Mouse (Mus musculus) MEL (cell line): Measurements from ENCODE around the gene Serpinf1. TPM values are rescaled to one million over a fixed set of nuclear protein-coding genes. Genes with fewer than 3 reads are reported as not detected.

Source experiments
- DNase-seq: peaks from one replicate; pipeline ENCODE4 v3.0.0; 2011; ENCODE audit warnings: low read depth, low spot score
- H3K27ac ChIP-seq: 2 replicates; pipeline ENCODE4 v1.5.1; 2012; ENCODE audit warnings: low read depth, mild to moderate bottlenecking, control low read depth, low read length, moderate library complexity; ENCODE audit not compliant: control insufficient read depth
- H3K27me3 ChIP-seq, 2 experiments: fragments of 150-350 bp in 1 of 2; sonication (generic) in 1 of 2; 2 replicates each; pipeline ENCODE4 v1.6.1; 2012; ENCODE audit warnings: low read length in 2 of 2, mild to moderate bottlenecking in 2 of 2, improper control_type of control experiment in 1 of 2, moderate library complexity in 1 of 2; ENCODE audit not compliant: insufficient read depth in 2 of 2, control insufficient read depth in 1 of 2
- H3K36me3 ChIP-seq, 2 experiments: 2 replicates each; pipeline ENCODE4 v1.6.1; 2012 to 2014; ENCODE audit warnings: low read length in 2 of 2, improper control_type of control experiment in 1 of 2, inconsistent platforms in 1 of 2, mild to moderate bottlenecking in 1 of 2; ENCODE audit not compliant: insufficient read depth in 2 of 2, control insufficient read depth in 1 of 2
- H3K4me1 ChIP-seq, 2 experiments: fragments of 150-350 bp in 1 of 2; sonication (generic) in 1 of 2; 2 replicates each; pipeline ENCODE4 v1.6.1; 2012; ENCODE audit warnings: low read length in 2 of 2, improper control_type of control experiment in 1 of 2, mild to moderate bottlenecking in 1 of 2; ENCODE audit not compliant: insufficient read depth in 2 of 2, control insufficient read depth in 1 of 2
- H3K4me3 ChIP-seq, 2 experiments: fragments of 150-350 bp in 1 of 2; sonication (generic) in 1 of 2; 2 replicates each; pipeline ENCODE4 v1.5.1; 2012; ENCODE audit warnings: low read depth in 2 of 2, low read length in 2 of 2, mild to moderate bottlenecking in 2 of 2, moderate library complexity in 2 of 2, control low read depth in 1 of 2, improper control_type of control experiment in 1 of 2; ENCODE audit not compliant: control insufficient read depth in 1 of 2, insufficient read depth in 1 of 2
- H3K79me2 ChIP-seq: 2 replicates; pipeline ENCODE4 v1.6.1; 2012; ENCODE audit warnings: mild to moderate bottlenecking, low read length, moderate library complexity; ENCODE audit not compliant: control insufficient read depth, poor library complexity, insufficient read depth
- H3K9ac ChIP-seq: 2 replicates; pipeline ENCODE4 v1.6.1; 2012; ENCODE audit warnings: low read depth, mild to moderate bottlenecking, control low read depth, low read length, moderate library complexity; ENCODE audit not compliant: control insufficient read depth, poor library complexity, severe bottlenecking
- H3K9me3 ChIP-seq: fragments of 150-350 bp; sonication (generic); replicated peaks from 2 replicates; pipeline ENCODE4 v1.6.1; 2012; ENCODE audit warnings: mild to moderate bottlenecking, low read length, improper control_type of control experiment, moderate library complexity; ENCODE audit not compliant: insufficient read depth
- E2F4 ChIP-seq: IDR thresholded peaks from 2 replicates; pipeline ENCODE4 v1.6.1; 2011; ENCODE audit warnings: low read depth, low read length, improper control_type of control experiment, borderline replicate concordance
- ELF1 ChIP-seq: IDR thresholded peaks from 2 replicates; pipeline ENCODE4 v1.6.1; 2014; ENCODE audit warnings: low read depth, mild to moderate bottlenecking, inconsistent platforms, low read length, improper control_type of control experiment, moderate library complexity
- GATA1 ChIP-seq: IDR thresholded peaks from 2 replicates; pipeline ENCODE4 v1.6.1; 2011; ENCODE audit warnings: low read depth, low read length, improper control_type of control experiment
- JUND ChIP-seq: IDR thresholded peaks from 2 replicates; pipeline ENCODE4 v1.6.1; 2011; ENCODE audit warnings: low read depth, mild to moderate bottlenecking, improper control_type of control experiment, low read length
- KAT2A ChIP-seq: conservative IDR thresholded peaks from 2 replicates; pipeline ENCODE4 v1.6.1; 2012; ENCODE audit warnings: low read depth, low read length, improper control_type of control experiment, inconsistent platforms
- MAFK ChIP-seq: IDR thresholded peaks from 2 replicates; pipeline ENCODE4 v1.6.1; 2011; ENCODE audit warnings: low read depth, mild to moderate bottlenecking, low read length, improper control_type of control experiment, borderline replicate concordance
- MAX ChIP-seq: IDR thresholded peaks from 2 replicates; pipeline ENCODE4 v1.6.1; 2011; ENCODE audit warnings: low read length, improper control_type of control experiment
- MYB ChIP-seq: IDR thresholded peaks from 2 replicates; pipeline ENCODE4 v1.6.1; 2011; ENCODE audit warnings: mild to moderate bottlenecking, low read depth, low read length, improper control_type of control experiment
- NRF1 ChIP-seq: IDR thresholded peaks from 2 replicates; pipeline ENCODE4 v1.6.1; 2014; ENCODE audit warnings: low read depth, mild to moderate bottlenecking, inconsistent platforms, low read length, improper control_type of control experiment, moderate library complexity; ENCODE audit not compliant: poor library complexity, insufficient read depth, severe bottlenecking
- POLR2A ChIP-seq, 2 experiments: IDR thresholded peaks; 2 replicates each; pipeline ENCODE4 v1.6.1; 2011 to 2012; ENCODE audit warnings: low read length in 2 of 2, mild to moderate bottlenecking in 2 of 2, control low read depth in 1 of 2, improper control_type of control experiment in 1 of 2, low read depth in 1 of 2, moderate library complexity in 1 of 2; ENCODE audit not compliant: control insufficient read depth in 1 of 2, insufficient read depth in 1 of 2, poor library complexity in 1 of 2
- POLR2AphosphoS2 ChIP-seq: IDR thresholded peaks from 2 replicates; pipeline ENCODE4 v1.6.1; 2011; ENCODE audit warnings: low read length, improper control_type of control experiment
- POLR2AphosphoS5 ChIP-seq: IDR thresholded peaks from 2 replicates; pipeline ENCODE4 v1.6.1; 2012; ENCODE audit warnings: low read depth, borderline replicate concordance, mild to moderate bottlenecking, inconsistent platforms, low read length, moderate library complexity, mixed read lengths
- RAD21 ChIP-seq: IDR thresholded peaks from 2 replicates; pipeline ENCODE4 v1.6.1; 2011; ENCODE audit warnings: mild to moderate bottlenecking, low read depth, low read length, improper control_type of control experiment
- RCOR1 ChIP-seq: IDR thresholded peaks from 2 replicates; pipeline ENCODE4 v1.6.1; 2012; ENCODE audit warnings: low read depth, mild to moderate bottlenecking, inconsistent platforms, low read length, improper control_type of control experiment
- SIN3A ChIP-seq: IDR thresholded peaks from 2 replicates; pipeline ENCODE4 v1.6.1; 2012; ENCODE audit warnings: low read length, improper control_type of control experiment, inconsistent platforms
- SMC3 ChIP-seq: IDR thresholded peaks from 2 replicates; pipeline ENCODE4 v1.6.1; 2011; ENCODE audit warnings: low read depth, low read length, improper control_type of control experiment
- TAL1 ChIP-seq: IDR thresholded peaks from 2 replicates; pipeline ENCODE4 v1.6.1; 2012; ENCODE audit warnings: mild to moderate bottlenecking, inconsistent platforms, low read length, moderate library complexity, mixed read lengths
- TBP ChIP-seq: IDR thresholded peaks from 2 replicates; pipeline ENCODE4 v1.8.0; 2011; ENCODE audit warnings: low read depth, low read length, improper control_type of control experiment
- TCF12 ChIP-seq: IDR thresholded peaks from 2 replicates; pipeline ENCODE4 v1.6.1; 2014; ENCODE audit warnings: low read depth, mild to moderate bottlenecking, inconsistent platforms, low read length, improper control_type of control experiment, moderate library complexity
- USF1 ChIP-seq: IDR thresholded peaks from 2 replicates; pipeline ENCODE4 v1.6.1; 2014; ENCODE audit warnings: low read depth, mild to moderate bottlenecking, inconsistent platforms, low read length, improper control_type of control experiment, moderate library complexity
- USF2 ChIP-seq, 2 experiments: IDR thresholded peaks; 2 replicates each; pipeline ENCODE4 v1.6.1; 2011 to 2012; ENCODE audit warnings: improper control_type of control experiment in 2 of 2, low read length in 2 of 2, borderline replicate concordance in 1 of 2, inconsistent platforms in 1 of 2, low read depth in 1 of 2, mild to moderate bottlenecking in 1 of 2; ENCODE audit not compliant: insufficient read depth in 1 of 2
- ZC3H11A ChIP-seq: IDR thresholded peaks from 2 replicates; pipeline ENCODE4 v1.6.1; 2012; ENCODE audit warnings: low read depth, mild to moderate bottlenecking, inconsistent platforms, low read length, improper control_type of control experiment
- ZKSCAN1 ChIP-seq: IDR thresholded peaks from 2 replicates; pipeline ENCODE4 v1.6.1; 2012; ENCODE audit warnings: low read depth, mild to moderate bottlenecking, inconsistent platforms, low read length, improper control_type of control experiment, moderate library complexity
- polyA plus RNA-seq, 2 experiments: library from polyadenylated mRNA; stranded (reverse) in 1 of 2; unstranded in 1 of 2; fragments of >175 nt in 1 of 2; fragments of >200 nt in 1 of 2; gene quantifications; 2 replicates each; pipeline versions ENCODE4 v1.2.1 to v1.2.4; 2012; ENCODE audit warnings: low replicate concordance in 2 of 2, low read depth in 1 of 2; ENCODE audit not compliant: insufficient read length in 2 of 2, insufficient read depth in 1 of 2, missing spikeins in 1 of 2
- total RNA-seq: library from RNA; depleted of rRNA; stranded (reverse); fragments of 300-350 nt; gene quantifications from 2 replicates; pipeline ENCODE4 v1.2.3, GENCODE M21; 2012

The Serpinf1 gene
- total and polyA plus RNA-seq, 3 experiments, result 0.36 TPM; not detected in 2

DNA sequence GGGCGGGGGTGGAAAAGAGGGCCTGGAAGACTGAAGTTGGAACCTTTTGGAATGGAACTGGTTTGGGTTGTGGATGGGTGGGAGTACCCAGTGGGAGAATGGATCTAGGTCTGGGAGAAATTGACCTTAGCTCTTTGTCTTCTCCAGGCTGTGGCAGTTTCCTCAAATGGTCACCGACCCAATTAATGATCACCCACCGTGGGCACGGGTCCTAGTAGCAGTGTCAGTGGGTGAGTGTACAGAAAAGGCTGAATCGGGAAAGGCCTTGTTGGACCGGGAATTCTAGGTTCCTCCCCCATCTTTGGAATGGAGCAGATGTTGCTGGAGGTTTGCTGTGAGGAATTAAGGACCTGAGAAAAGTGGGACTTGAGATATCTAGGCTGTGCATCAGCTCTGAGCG lies 45.9 kb upstream of the Serpinf1 start:
- TF ChIP-seq MAX (no peak), TAL1 (no peak), SMC3 (no peak), E2F4 (no peak), RCOR1 (no peak), TCF12 (no peak), ELF1 (no peak), SIN3A (no peak), MAFK (no peak), ZKSCAN1 (no peak), USF2 (IDR thresholded peaks at IDR 0.05; ENCODE audit: borderline replicate concordance in 1 of 2, insufficient read depth in 1 of 2, low read depth in 1 of 2, low read length in 2 of 2) (no peak)
- TF ChIP-seq, all 39 proteins: peak for 0
- peaks cover 0 to 18% of the 10 kb centered on the region in 2 experiments; a peak in 2 of 4 replicates for H3K36me3 ChIP-seq
- no peaks in the 10 kb centered on the region for H3K27me3 ChIP-seq
- H3K4me1 ChIP-seq, result peaks cover 3 to 24% of the 10 kb centered on the region in 2 experiments
- no peaks in the 10 kb centered on the region for H3K79me2 ChIP-seq
- H3K9ac ChIP-seq, result no peak overlapping the region
- no peak for DNase-seq
- H3K27ac ChIP-seq, result no peak overlapping the region
- no peaks in the 10 kb centered on the region for H3K9me3 ChIP-seq
- no peak overlapping the region for H3K4me3 ChIP-seq

DNA sequence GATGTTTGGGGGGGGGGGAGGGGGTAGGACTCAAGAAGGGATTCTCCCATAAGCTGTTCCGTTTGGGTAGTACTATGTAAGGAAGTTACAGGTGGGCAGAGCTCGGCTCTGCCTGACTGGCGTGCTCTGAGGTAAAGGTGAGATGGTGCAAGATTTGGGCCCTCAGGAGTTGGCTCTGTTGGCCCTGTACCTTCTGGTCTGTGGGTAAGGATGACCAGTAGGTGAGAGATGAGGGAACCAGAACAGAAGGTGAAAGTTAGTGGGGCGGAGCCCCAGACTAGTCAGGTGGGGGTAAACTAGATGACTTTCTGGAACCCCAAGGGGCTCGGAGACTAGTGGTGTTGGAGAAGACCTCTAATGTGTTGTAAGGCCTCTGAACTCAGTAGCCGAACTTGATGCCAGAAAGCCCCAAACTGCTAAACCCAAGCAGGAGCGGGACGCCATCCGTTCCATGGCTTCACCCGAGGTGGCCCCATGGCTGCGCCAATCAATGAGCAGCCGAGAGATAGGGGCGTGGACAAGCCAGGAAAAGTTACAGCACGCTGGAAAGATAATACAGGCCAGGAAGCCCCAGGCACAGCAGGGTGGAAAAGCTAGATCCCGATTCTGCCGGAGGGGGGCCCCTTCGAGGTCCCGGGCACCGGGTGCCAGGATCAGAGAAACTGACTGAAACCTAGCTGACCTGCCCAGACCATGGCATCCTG lies 45.2 kb upstream of the Serpinf1 start:
- Histone ChIP-seq H3K9ac (no peak overlapping the region), H3K4me1 (peaks cover 3 to 22% of the 10 kb centered on the region in 2 experiments), H3K36me3 (peaks cover 0 to 23% of the 10 kb centered on the region in 2 experiments; a peak in 2 of 4 replicates), H3K4me3 (no peak overlapping the region), H3K9me3 (no peaks in the 10 kb centered on the region), H3K27ac (no peak overlapping the region), H3K79me2 (no peaks in the 10 kb centered on the region), H3K27me3 (no peaks in the 10 kb centered on the region)
- DNase-seq, result no peak
- TF ChIP-seq NRF1 (no peak), RCOR1 (no peak), USF1 (no peak), ZKSCAN1 (no peak), JUND (no peak), RAD21 (no peak), MAFK (no peak), KAT2A (no peak), TAL1 (no peak), USF2 (IDR thresholded peaks at IDR 0.05; ENCODE audit: borderline replicate concordance in 1 of 2, insufficient read depth in 1 of 2, low read depth in 1 of 2, low read length in 2 of 2) (no peak), TCF12 (no peak), TBP (no peak), POLR2AphosphoS2 (no peak), GATA1 (no peak), MYB (no peak), POLR2AphosphoS5 (no peak), ZC3H11A (no peak), POLR2A (IDR thresholded peaks at IDR 0.05; ENCODE audit: control insufficient read depth in 1 of 2, insufficient read depth in 1 of 2, low read depth in 1 of 2, low read length in 2 of 2, poor library complexity in 1 of 2) (no peak)
